Mouse (Mus musculus): ENCODE data around the gene Patl2. TPM values are rescaled to one million over a fixed set of nuclear protein-coding genes. Genes with fewer than 3 reads are reported as not detected.
A peak's percentile ranks its signal among the peaks of the same experiment; 100 is the strongest.

The Patl2 gene
- total and polyA plus RNA-seq, 3 experiments: not detected

DNA sequence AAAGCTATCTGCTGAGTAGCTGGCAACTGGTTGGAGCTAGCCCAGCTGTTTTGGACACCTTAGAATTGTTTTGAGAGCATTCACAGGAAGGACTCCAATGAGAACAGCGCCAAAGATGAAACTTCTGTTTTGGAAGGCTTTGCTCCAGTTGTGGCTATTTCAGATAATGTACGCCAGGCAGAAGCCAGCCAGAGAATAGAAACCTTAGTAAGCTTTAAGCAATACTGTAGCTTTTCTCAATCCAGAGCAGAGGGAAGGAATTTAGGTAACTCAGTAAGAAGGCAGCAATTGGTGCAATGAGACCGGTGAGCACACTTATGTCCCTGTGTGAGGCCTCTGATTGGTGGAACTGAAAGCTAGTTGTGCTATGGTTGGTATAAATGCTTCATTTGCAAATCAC is 42.9 kb downstream of the Patl2 start:
- Histone ChIP-seq H3K4me1 (ENCODE audit: control insufficient read depth in 1 of 2, insufficient read depth in 2 of 2) (peaks cover 4 to 19% of the 10 kb centered on the region in 2 experiments; a peak in 3 of 4 replicates), H3K9ac (ENCODE audit: insufficient read depth, low read depth) (no peak overlapping the region), H3K27ac (ENCODE audit: insufficient read depth, low read depth) (no peak overlapping the region), H3K4me2 (ENCODE audit: insufficient read depth, low read depth, poor library complexity, severe bottlenecking) (no peak overlapping the region), H3K4me3 (replicated peaks in 1 of 3; ENCODE audit: low read depth in 2 of 3, low read length in 2 of 3, poor library complexity in 1 of 3) (no peak overlapping the region), H3K9me3 (replicated peaks; ENCODE audit: low read length) (no peaks in the 10 kb centered on the region), H3K36me3 (replicated peaks in 1 of 2; ENCODE audit: control insufficient read depth in 1 of 2, insufficient read depth in 1 of 2, low read length in 1 of 2) (no peaks in the 10 kb centered on the region), H3K79me2 (replicated peaks; ENCODE audit: control insufficient read depth, extremely low read depth, insufficient read depth, poor library complexity, severe bottlenecking) (peaks cover 6% of the 10 kb centered on the region), H3K27me3 (replicated peaks) (no peaks in the 10 kb centered on the region)
- DNase-seq (ENCODE audit: extremely low read depth): no peak
- dilution Hi-C loops (cut with MboI; ENCODE audit: extremely low pct_ligation_motif_present, extremely low pct_unique_long_range_greater_than_20kb, low sequenced_read_pairs): no loop called here
- no peak for TF ChIP-seq MYC (IDR thresholded peaks at IDR 0.05; ENCODE audit: low read depth, low read length)
- no peak for TF ChIP-seq ELF1 (IDR thresholded peaks at IDR 0.05; ENCODE audit: low read depth, low read length)
- TF ChIP-seq TCF12 (IDR thresholded peaks at IDR 0.05; ENCODE audit: low read depth, low read length): no peak
- TF ChIP-seq UBTF (IDR thresholded peaks at IDR 0.05; ENCODE audit: low read depth, low read length): no peak
- TF ChIP-seq JUND (conservative IDR thresholded peaks at IDR 0.05; ENCODE audit: low read depth, low read length): no peak
- TF ChIP-seq EP300 (IDR thresholded peaks at IDR 0.05; ENCODE audit: low read length): no peak
- TF ChIP-seq ZMIZ1 (IDR thresholded peaks at IDR 0.05; ENCODE audit: low read depth, low read length): no peak
- no peak for TF ChIP-seq KAT2A (IDR thresholded peaks at IDR 0.05; ENCODE audit: insufficient replicate concordance, low read length)
- no peak for TF ChIP-seq GABPA (IDR thresholded peaks at IDR 0.05; ENCODE audit: insufficient replicate concordance, low read depth, low read length)
- TF ChIP-seq ZNF384 (IDR thresholded peaks at IDR 0.05; ENCODE audit: low read depth, low read length): no peak
- TF ChIP-seq POLR2AphosphoS2 (IDR thresholded peaks at IDR 0.05; ENCODE audit: low read depth, low read length): no peak
- in situ Hi-C loops (cut with MboI; ENCODE audit: low pct_ligation_motif_present, low pct_unique_long_range_greater_than_20kb, low sequenced_read_pairs): no loop called here

DNA sequence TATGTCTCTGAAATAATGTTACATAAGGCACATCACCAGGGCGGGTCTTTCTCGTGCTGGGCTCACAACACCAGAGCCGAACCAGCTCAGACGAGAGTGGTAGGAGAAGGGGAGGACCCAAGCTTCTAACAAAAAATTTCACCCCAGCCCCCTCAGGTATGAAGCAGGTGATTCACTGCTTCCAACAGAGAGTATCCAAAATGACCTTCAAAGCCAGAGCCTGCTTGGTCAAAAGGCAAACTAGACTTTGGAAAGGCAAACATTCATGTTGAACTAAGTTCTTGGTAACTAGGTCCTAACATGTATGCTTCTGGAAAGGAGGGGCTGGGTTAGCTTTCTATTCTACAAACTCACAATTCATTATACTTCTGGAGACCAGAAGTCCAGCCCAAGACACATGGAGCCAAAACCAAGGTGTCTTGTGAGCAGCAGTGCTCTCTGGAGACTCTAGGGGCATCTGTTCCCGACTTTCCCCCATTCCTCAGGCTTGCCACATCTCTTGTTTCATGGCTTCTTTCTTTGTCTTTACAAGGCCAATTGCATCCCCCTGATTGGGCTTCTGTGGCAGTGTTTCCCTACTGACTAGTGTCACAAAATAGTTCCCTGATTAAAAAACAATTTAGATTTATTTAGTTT is 44.5 kb downstream of the Patl2 start:
- H3K4me2 ChIP-seq (ENCODE audit: insufficient read depth, low read depth, poor library complexity, severe bottlenecking): no peak overlapping the region
- no peak overlapping the region for H3K27ac ChIP-seq (ENCODE audit: insufficient read depth, low read depth)
- DNase-seq (ENCODE audit: extremely low read depth): no peak
- H3K27me3 ChIP-seq (replicated peaks): no peaks in the 10 kb centered on the region
- peaks cover 2% of the 10 kb centered on the region for H3K9me3 ChIP-seq (replicated peaks; ENCODE audit: low read length)
- H3K36me3 ChIP-seq (replicated peaks in 1 of 2; ENCODE audit: control insufficient read depth in 1 of 2, insufficient read depth in 1 of 2, low read length in 1 of 2): no peaks in the 10 kb centered on the region
- H3K9ac ChIP-seq (ENCODE audit: insufficient read depth, low read depth): no peak overlapping the region
- H3K4me1 ChIP-seq (ENCODE audit: control insufficient read depth in 1 of 2, insufficient read depth in 2 of 2): peaks cover 10 to 20% of the 10 kb centered on the region in 2 experiments; a peak in 3 of 4 replicates
- dilution Hi-C loops (cut with MboI; ENCODE audit: extremely low pct_ligation_motif_present, extremely low pct_unique_long_range_greater_than_20kb, low sequenced_read_pairs) (no loop called here), in situ Hi-C loops (cut with MboI; ENCODE audit: low pct_ligation_motif_present, low pct_unique_long_range_greater_than_20kb, low sequenced_read_pairs) (no loop called here)
- TF ChIP-seq CTCF (conservative IDR thresholded peaks at IDR 0.05 in 1 of 2, IDR thresholded peaks at IDR 0.05 in 1 of 2; ENCODE audit: low read depth in 2 of 2, low read length in 2 of 2) (peak in 1 of 2 experiments; percentile 42; a peak in 2 of 4 replicates), USF2 (conservative IDR thresholded peaks at IDR 0.05; ENCODE audit: low read depth, low read length) (no peak)
- H3K79me2 ChIP-seq (replicated peaks; ENCODE audit: control insufficient read depth, extremely low read depth, insufficient read depth, poor library complexity, severe bottlenecking): no peaks in the 10 kb centered on the region
- no peak overlapping the region for H3K4me3 ChIP-seq (replicated peaks in 1 of 3; ENCODE audit: low read depth in 2 of 3, low read length in 2 of 3, poor library complexity in 1 of 3)

DNA sequence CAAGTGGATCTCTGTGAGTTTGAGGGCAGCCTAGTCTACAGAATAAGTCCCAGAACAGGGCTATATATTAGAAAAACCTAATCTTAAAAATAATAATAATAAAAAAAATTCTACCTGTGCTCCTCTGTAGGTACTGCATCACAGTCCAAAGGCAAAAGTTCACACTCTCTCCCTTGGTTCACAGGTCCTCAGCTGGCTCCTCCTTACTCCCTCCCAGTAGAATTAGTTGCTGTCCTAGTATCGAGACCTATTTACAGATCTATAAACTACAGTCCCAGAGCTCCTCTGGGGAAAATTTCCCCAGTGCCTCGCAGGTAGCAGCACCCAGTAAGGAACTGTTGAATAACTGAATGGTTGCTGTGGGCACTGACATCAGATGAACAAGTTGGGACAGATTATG is 45.2 kb downstream of the Patl2 start:
- Histone ChIP-seq H3K36me3 (replicated peaks in 1 of 2; ENCODE audit: control insufficient read depth in 1 of 2, insufficient read depth in 1 of 2, low read length in 1 of 2) (no peaks in the 10 kb centered on the region), H3K79me2 (replicated peaks; ENCODE audit: control insufficient read depth, extremely low read depth, insufficient read depth, poor library complexity, severe bottlenecking) (no peaks in the 10 kb centered on the region), H3K4me1 (ENCODE audit: control insufficient read depth in 1 of 2, insufficient read depth in 2 of 2) (peaks cover 10 to 20% of the 10 kb centered on the region in 2 experiments; a peak in 3 of 4 replicates), H3K27me3 (replicated peaks) (no peaks in the 10 kb centered on the region), H3K9ac (ENCODE audit: insufficient read depth, low read depth) (no peak overlapping the region), H3K27ac (ENCODE audit: insufficient read depth, low read depth) (no peak overlapping the region), H3K4me2 (ENCODE audit: insufficient read depth, low read depth, poor library complexity, severe bottlenecking) (no peak overlapping the region), H3K9me3 (replicated peaks; ENCODE audit: low read length) (peaks cover 3% of the 10 kb centered on the region), H3K4me3 (replicated peaks in 1 of 3; ENCODE audit: low read depth in 2 of 3, low read length in 2 of 3, poor library complexity in 1 of 3) (no peak overlapping the region)
- in situ Hi-C loops (cut with MboI; ENCODE audit: low pct_ligation_motif_present, low pct_unique_long_range_greater_than_20kb, low sequenced_read_pairs) (no loop called here), dilution Hi-C loops (cut with MboI; ENCODE audit: extremely low pct_ligation_motif_present, extremely low pct_unique_long_range_greater_than_20kb, low sequenced_read_pairs) (no loop called here)
- DNase-seq (ENCODE audit: extremely low read depth): no peak
- TF ChIP-seq JUN (IDR thresholded peaks at IDR 0.05; ENCODE audit: insufficient read depth, low read depth, low read length) (no peak), USF2 (conservative IDR thresholded peaks at IDR 0.05; ENCODE audit: low read depth, low read length) (no peak), ZNF384 (IDR thresholded peaks at IDR 0.05; ENCODE audit: low read depth, low read length) (no peak), SMC3 (IDR thresholded peaks at IDR 0.05; ENCODE audit: low read depth, low read length) (no peak), MAFK (IDR thresholded peaks at IDR 0.05; ENCODE audit: insufficient replicate concordance, low read length) (no peak), IRF4 (IDR thresholded peaks at IDR 0.05; ENCODE audit: low read depth, low read length) (no peak), TCF12 (IDR thresholded peaks at IDR 0.05; ENCODE audit: low read depth, low read length) (no peak)
